Mouse (Mus musculus): ENCODE data around the gene Hpd. TPM values are rescaled to one million over a fixed set of nuclear protein-coding genes. Genes with fewer than 3 reads are reported as not detected.

Hpd gene
- polyA plus RNA-seq, 1 experiment: 19.6 TPM

- peaks cover 4% of the 10 kb centered on the region; the same call in 1 of the 2 replicates for H3K4me1 ChIP-seq (ENCODE audit: control insufficient read depth, insufficient read depth, insufficient read length, low read length)
- no peak overlapping the region for H3K4me3 ChIP-seq (ENCODE audit: low read depth, low read length)
- H3K27me3 ChIP-seq (ENCODE audit: control insufficient read depth, insufficient read depth, low read length): peaks cover 5% of the 10 kb centered on the region
- H3K27ac ChIP-seq (ENCODE audit: insufficient read depth, low read depth, low read length): no peak overlapping the region
- WGBS: 90% methylated on average over 3 of the region's 3 CpGs
- TF ChIP-seq POLR2A (IDR thresholded peaks at IDR 0.05; ENCODE audit: low read depth, low read length) (no peak), CTCF (IDR thresholded peaks at IDR 0.05; ENCODE audit: extremely low read depth, insufficient read length, insufficient replicate concordance, low read depth, low read length) (no peak)
- no peaks in the 10 kb centered on the region for H3K36me3 ChIP-seq (ENCODE audit: control insufficient read depth, insufficient read depth, low read length)
These were observed 4.8 kb upstream of the Hpd start for GRCm38 (mm10) chr5:123187306-123187705.

- 31% methylated on average over 6 of the region's 6 CpGs for WGBS
- TF ChIP-seq CTCF (IDR thresholded peaks at IDR 0.05; ENCODE audit: extremely low read depth, insufficient read length, insufficient replicate concordance, low read depth, low read length) (no peak), POLR2A (IDR thresholded peaks at IDR 0.05; ENCODE audit: low read depth, low read length) (no peak)
- H3K36me3 ChIP-seq (ENCODE audit: control insufficient read depth, insufficient read depth, low read length): no peaks in the 10 kb centered on the region
- H3K27me3 ChIP-seq (ENCODE audit: control insufficient read depth, insufficient read depth, low read length): peaks cover 5% of the 10 kb centered on the region
- no peak overlapping the region for H3K4me3 ChIP-seq (ENCODE audit: low read depth, low read length)
- no peak overlapping the region for H3K27ac ChIP-seq (ENCODE audit: insufficient read depth, low read depth, low read length)
- peaks cover 4% of the 10 kb centered on the region; the same call in 1 of the 2 replicates for H3K4me1 ChIP-seq (ENCODE audit: control insufficient read depth, insufficient read depth, insufficient read length, low read length)
These were observed 3.4 kb upstream of the Hpd start for GRCm38 (mm10) chr5:123185966-123186365.

- no peak for TF ChIP-seq POLR2A (IDR thresholded peaks at IDR 0.05; ENCODE audit: low read depth, low read length)
- TF ChIP-seq CTCF (IDR thresholded peaks at IDR 0.05; ENCODE audit: extremely low read depth, insufficient read length, insufficient replicate concordance, low read depth, low read length): no peak
- H3K27ac ChIP-seq (ENCODE audit: insufficient read depth, low read depth, low read length): no peak overlapping the region
- no peak overlapping the region for H3K4me3 ChIP-seq (ENCODE audit: low read depth, low read length)
- 83% methylated on average over 6 of the region's 6 CpGs for WGBS
- H3K36me3 ChIP-seq (ENCODE audit: control insufficient read depth, insufficient read depth, low read length): no peaks in the 10 kb centered on the region
- peaks cover 7% of the 10 kb centered on the region for H3K27me3 ChIP-seq (ENCODE audit: control insufficient read depth, insufficient read depth, low read length)
- H3K4me1 ChIP-seq (ENCODE audit: control insufficient read depth, insufficient read depth, insufficient read length, low read length): peaks cover 4% of the 10 kb centered on the region; the same call in 1 of the 2 replicates
These were observed 991 bp downstream of the Hpd start for GRCm38 (mm10) chr5:123181536-123181935.

DNA sequence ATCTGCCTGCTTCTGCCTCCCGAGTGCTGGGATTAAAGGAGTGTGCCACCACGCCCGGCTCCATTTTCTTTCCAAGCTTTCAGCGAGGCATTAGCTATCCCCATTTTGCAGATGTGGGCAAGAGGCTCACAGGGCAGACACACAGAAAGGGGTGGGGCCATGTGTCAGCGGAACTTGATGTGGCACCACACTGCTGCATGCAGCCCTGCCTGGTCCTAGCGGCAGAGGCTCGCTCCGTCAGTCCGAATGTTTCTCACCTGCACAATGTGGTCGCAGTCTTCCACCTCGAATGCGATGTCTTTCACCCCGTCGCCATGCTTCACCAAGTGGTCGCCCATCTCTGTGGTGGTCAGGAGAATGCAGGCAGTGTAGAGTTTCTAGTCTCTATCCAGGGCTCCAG, 2.1 kb downstream of the Hpd start:
- Histone ChIP-seq H3K4me1 (ENCODE audit: control insufficient read depth, insufficient read depth, insufficient read length, low read length) (peaks cover 4% of the 10 kb centered on the region; the same call in 1 of the 2 replicates), H3K36me3 (ENCODE audit: control insufficient read depth, insufficient read depth, low read length) (no peaks in the 10 kb centered on the region), H3K4me3 (ENCODE audit: low read depth, low read length) (no peak overlapping the region), H3K27ac (ENCODE audit: insufficient read depth, low read depth, low read length) (no peak overlapping the region), H3K27me3 (ENCODE audit: control insufficient read depth, insufficient read depth, low read length) (peaks cover 2% of the 10 kb centered on the region; the same call in 1 of the 2 replicates)
- 94% methylated on average over 15 of the region's 15 CpGs for WGBS
- TF ChIP-seq POLR2A (IDR thresholded peaks at IDR 0.05; ENCODE audit: low read depth, low read length) (no peak), CTCF (IDR thresholded peaks at IDR 0.05; ENCODE audit: extremely low read depth, insufficient read length, insufficient replicate concordance, low read depth, low read length) (no peak)

DNA sequence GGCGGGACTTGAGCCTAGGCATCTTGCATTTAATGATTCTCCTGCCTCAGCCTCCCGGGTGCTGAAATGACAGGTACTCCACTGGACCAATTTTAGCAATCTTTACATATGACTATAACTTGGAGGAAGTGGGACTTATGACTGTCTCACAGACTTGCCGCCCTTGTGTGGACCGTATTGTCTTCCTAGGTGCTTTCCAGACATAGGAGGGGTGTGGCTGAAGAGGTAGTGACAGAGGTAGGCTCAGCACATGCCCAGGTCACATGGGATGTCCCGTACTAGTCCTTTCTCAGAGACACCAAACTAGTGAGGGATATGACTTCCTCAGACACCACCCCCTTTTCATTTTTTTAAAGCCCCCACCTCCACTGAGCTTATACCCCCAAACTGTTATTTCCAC, 3.7 kb downstream of the Hpd start:
- H3K4me3 ChIP-seq (ENCODE audit: low read depth, low read length): no peak overlapping the region
- 0 out of 2 replicates have a peak, but pooled peaks cover 4% of the 10 kb centered on the region for H3K4me1 ChIP-seq (ENCODE audit: control insufficient read depth, insufficient read depth, insufficient read length, low read length)
- no peak overlapping the region for H3K27ac ChIP-seq (ENCODE audit: insufficient read depth, low read depth, low read length)
- TF ChIP-seq CTCF (IDR thresholded peaks at IDR 0.05; ENCODE audit: extremely low read depth, insufficient read length, insufficient replicate concordance, low read depth, low read length) (no peak), POLR2A (IDR thresholded peaks at IDR 0.05; ENCODE audit: low read depth, low read length) (no peak)
- H3K27me3 ChIP-seq (ENCODE audit: control insufficient read depth, insufficient read depth, low read length): peaks cover 2% of the 10 kb centered on the region; the same call in 1 of the 2 replicates
- no peaks in the 10 kb centered on the region for H3K36me3 ChIP-seq (ENCODE audit: control insufficient read depth, insufficient read depth, low read length)
- 74% methylated on average over 5 of the region's 5 CpGs for WGBS

- Histone ChIP-seq H3K27me3 (ENCODE audit: control insufficient read depth, insufficient read depth, low read length) (no peaks in the 10 kb centered on the region), H3K4me3 (ENCODE audit: low read depth, low read length) (no peak overlapping the region; the same call in 1 of the 2 replicates), H3K27ac (ENCODE audit: insufficient read depth, low read depth, low read length) (no peak overlapping the region), H3K4me1 (ENCODE audit: control insufficient read depth, insufficient read depth, insufficient read length, low read length) (no peaks in the 10 kb centered on the region; the same call in 1 of the 2 replicates), H3K36me3 (ENCODE audit: control insufficient read depth, insufficient read depth, low read length) (peaks cover 4% of the 10 kb centered on the region)
- WGBS: 18% methylated on average over 22 of the region's 22 CpGs
- TF ChIP-seq CTCF (IDR thresholded peaks at IDR 0.05; ENCODE audit: extremely low read depth, insufficient read length, insufficient replicate concordance, low read depth, low read length): peak; percentile 98
- TF ChIP-seq POLR2A (IDR thresholded peaks at IDR 0.05; ENCODE audit: low read depth, low read length): no peak
These were observed 10.7 kb downstream of the Hpd start for GRCm38 (mm10) chr5:123171646-123172350.

DNA sequence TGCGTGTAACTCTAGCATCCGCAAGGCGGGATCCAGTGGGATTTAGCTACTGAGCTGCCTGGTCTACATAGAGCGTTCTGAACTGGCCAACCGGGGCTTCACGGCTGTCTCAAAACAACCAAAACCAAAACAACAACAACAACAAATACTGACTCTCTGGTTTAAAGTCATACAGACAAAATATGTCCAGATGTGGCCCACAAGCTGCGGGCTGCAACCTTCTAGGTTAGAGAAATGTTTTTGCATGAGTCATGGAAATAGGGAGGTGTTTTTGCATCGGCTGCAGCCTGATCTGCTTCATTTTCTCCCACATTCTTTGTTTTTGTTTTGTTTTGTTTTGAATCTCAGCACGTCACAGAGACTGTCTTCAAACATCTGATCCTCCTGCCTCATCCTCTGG, 12.2 kb downstream of the Hpd start:
- peaks cover 17% of the 10 kb centered on the region for H3K36me3 ChIP-seq (ENCODE audit: control insufficient read depth, insufficient read depth, low read length)
- 82% methylated on average over 9 of the region's 9 CpGs for WGBS
- H3K27me3 ChIP-seq (ENCODE audit: control insufficient read depth, insufficient read depth, low read length): no peaks in the 10 kb centered on the region
- H3K4me3 ChIP-seq (ENCODE audit: low read depth, low read length): no peak overlapping the region
- TF ChIP-seq CTCF (IDR thresholded peaks at IDR 0.05; ENCODE audit: extremely low read depth, insufficient read length, insufficient replicate concordance, low read depth, low read length) (no peak), POLR2A (IDR thresholded peaks at IDR 0.05; ENCODE audit: low read depth, low read length) (no peak)
- H3K27ac ChIP-seq (ENCODE audit: insufficient read depth, low read depth, low read length): no peak overlapping the region
- no peaks in the 10 kb centered on the region; the same call in 1 of the 2 replicates for H3K4me1 ChIP-seq (ENCODE audit: control insufficient read depth, insufficient read depth, insufficient read length, low read length)
